Mouse (Mus musculus) brain, embryonic 14.5 days (tissue): ENCODE measurements at regions not wholly inside any gene's neighbourhood (a gene's known extent, or its start where the extent isn't known, plus 50 kb on each side); places are given as distances from the start of the nearest gene placed in this dataset.

Experiments used
- CTCF ChIP-seq: fragments of 200-500 bp; IDR thresholded peaks from 2 replicates; pipeline ENCODE4 v1.5.1; 2012; ENCODE audit warnings: inconsistent platforms, mild to moderate bottlenecking, moderate library complexity, borderline replicate concordance; ENCODE audit not compliant: insufficient read depth, insufficient read length; ENCODE audit errors: extremely low read depth
- POLR2A ChIP-seq: fragments of 200-500 bp; IDR thresholded peaks from 2 replicates; pipeline ENCODE4 v1.6.1; 2012; ENCODE audit warnings: mild to moderate bottlenecking, inconsistent platforms, borderline replicate concordance; ENCODE audit not compliant: poor library complexity, insufficient read depth, insufficient read length, severe bottlenecking; ENCODE audit errors: extremely low read depth

DNA sequence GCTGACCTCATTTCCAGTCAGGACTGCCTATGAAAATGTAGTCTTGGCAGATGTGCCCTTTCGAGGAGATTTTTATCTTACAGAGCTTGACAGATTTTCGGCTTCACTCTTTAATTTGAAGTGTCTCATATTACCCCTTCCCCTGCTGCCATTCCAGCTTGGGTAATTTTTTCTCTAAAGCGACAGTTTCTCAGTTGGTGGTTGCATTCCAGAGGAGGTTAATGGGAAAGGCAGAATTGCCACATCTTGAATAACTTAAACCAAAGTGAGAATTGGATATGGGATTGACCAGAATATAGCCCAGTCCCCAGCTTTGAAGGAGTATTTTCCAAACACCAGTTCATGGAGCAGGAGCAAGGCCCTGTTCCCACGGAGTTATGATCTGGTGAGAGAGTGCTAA lies 188.8 kb upstream of the Nhs start:
- no peak for TF ChIP-seq CTCF
- no peak for TF ChIP-seq POLR2A
